Mouse (Mus musculus) bone marrow, adult 2 months (tissue): ENCODE results near the gene Pafah1b2.

Experiments
- CTCF ChIP-seq: fragments of 200-500 bp; IDR thresholded peaks from 2 replicates; pipeline ENCODE4 v1.5.1; 2011; ENCODE audit warnings: low read length, control low read depth; ENCODE audit not compliant: control insufficient read depth, insufficient read depth
- POLR2A ChIP-seq: fragments of 200-500 bp; IDR thresholded peaks from 2 replicates; pipeline ENCODE4 v1.6.1; 2011; ENCODE audit warnings: low read depth, mild to moderate bottlenecking, control low read depth, low read length, borderline replicate concordance; ENCODE audit not compliant: control insufficient read depth

DNA sequence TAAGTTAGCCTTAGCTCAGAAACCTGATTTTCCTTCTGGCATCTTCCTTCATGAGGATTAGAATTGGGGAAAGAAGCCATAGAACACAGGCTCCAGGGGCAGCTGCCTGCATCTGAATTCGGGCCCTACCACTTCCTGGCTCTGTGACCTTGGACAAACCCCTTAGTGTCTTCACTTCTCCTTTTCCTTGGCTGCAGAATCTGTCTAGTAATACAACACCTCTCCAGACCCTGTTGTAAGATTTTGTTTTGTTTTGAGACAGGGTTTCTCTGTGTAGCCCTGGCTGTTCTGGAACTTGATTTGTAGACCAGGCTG is 2.9 kb downstream of the Pafah1b2 start:
- TF ChIP-seq CTCF, result no peak
- no peak for TF ChIP-seq POLR2A
